Mouse (Mus musculus): ENCODE data around the gene Kif6. TPM values are rescaled to one million over a fixed set of nuclear protein-coding genes. Genes with fewer than 3 reads are reported as not detected.

Kif6 gene
- polyA plus RNA-seq, 1 experiment from 2014 or later = 1.6 TPM

DNA sequence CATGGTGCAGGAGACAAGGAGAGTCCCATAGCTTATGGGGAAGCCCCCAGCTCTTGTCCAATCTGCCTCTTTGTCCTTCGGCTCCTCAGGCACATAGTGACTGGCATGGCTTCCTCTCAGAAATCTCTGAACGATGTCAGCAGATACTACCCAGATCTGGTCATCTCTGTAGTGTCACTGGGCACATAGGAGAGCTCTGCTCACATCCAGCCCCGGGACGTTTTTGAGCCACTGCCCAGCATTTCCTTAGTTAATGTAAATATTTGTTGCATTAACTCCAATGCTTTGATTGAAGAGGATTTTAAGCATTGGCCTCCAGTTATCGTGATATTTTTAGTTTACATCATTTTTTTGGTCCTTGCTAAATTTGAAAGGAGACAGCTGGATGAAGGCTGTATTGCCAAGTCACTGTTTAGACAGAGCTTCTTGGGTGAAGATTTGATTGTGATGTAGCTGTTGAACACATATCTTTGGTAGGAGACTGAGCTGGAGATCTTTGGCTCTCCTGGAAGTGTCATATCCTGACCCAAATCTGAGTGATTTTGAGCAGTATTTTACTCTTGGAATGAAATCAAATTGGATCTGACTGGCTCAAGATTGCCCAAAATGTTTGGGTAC is 112.6 kb downstream of the Kif6 start:
- no peaks in the 10 kb centered on the region for H3K4me1 ChIP-seq
- DNase-seq (ENCODE audit: low spot score) = no peak
- no peaks in the 10 kb centered on the region for H3K9me3 ChIP-seq (replicated peaks)
- no peak overlapping the region for H3K27ac ChIP-seq (replicated peaks)
- 87% methylated on average over 5 of the region's 5 CpGs for WGBS
- H3K36me3 ChIP-seq = no peaks in the 10 kb centered on the region
- no peaks in the 10 kb centered on the region for H3K27me3 ChIP-seq (ENCODE audit: low read depth, poor library complexity, severe bottlenecking)
- no peak overlapping the region for H3K4me3 ChIP-seq

- no peaks in the 10 kb centered on the region for H3K36me3 ChIP-seq
- no peaks in the 10 kb centered on the region for H3K27me3 ChIP-seq (ENCODE audit: low read depth, poor library complexity, severe bottlenecking)
- H3K4me3 ChIP-seq = no peak overlapping the region
- no peak overlapping the region for H3K27ac ChIP-seq (replicated peaks)
- H3K4me1 ChIP-seq = no peaks in the 10 kb centered on the region
- DNase-seq (ENCODE audit: low spot score) = no peak
- whole genome bisulfite sequencing = 92% methylated on average over 1 of the region's 1 CpGs
- no peaks in the 10 kb centered on the region for H3K9me3 ChIP-seq (replicated peaks)
Measured at GRCm38 (mm10) chr17:49729856-49730255, 114.9 kb downstream of the Kif6 start.

DNA sequence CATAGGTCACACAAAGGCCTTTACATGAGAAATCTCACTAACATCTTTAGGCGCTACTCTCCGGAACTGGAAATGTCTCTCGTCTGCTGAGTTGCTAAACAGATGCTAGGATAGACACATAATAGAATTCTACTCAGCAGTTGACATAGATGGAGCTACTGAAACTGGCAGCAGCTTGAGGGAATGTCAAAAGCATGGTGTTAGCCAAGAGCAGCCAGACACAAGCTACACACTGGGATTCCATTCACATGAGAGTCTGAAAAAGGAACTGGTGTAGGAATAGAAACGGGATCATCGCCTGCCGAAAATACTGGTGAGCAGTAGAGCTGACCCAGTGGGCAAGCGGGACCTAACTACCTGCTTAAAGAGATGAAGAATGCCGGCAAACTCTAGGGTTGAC is 117.8 kb downstream of the Kif6 start:
- H3K9me3 ChIP-seq (replicated peaks) = peaks cover 4% of the 10 kb centered on the region; the same call in 1 of the 2 replicates
- no peak for DNase-seq (ENCODE audit: low spot score)
- 92% methylated on average over 8 of the region's 8 CpGs for WGBS
- H3K4me3 ChIP-seq = no peak overlapping the region
- no peaks in the 10 kb centered on the region for H3K4me1 ChIP-seq
- no peaks in the 10 kb centered on the region for H3K36me3 ChIP-seq
- no peaks in the 10 kb centered on the region for H3K27me3 ChIP-seq (ENCODE audit: low read depth, poor library complexity, severe bottlenecking)
- H3K27ac ChIP-seq (replicated peaks) = no peak overlapping the region

GRCm38 (mm10) chr17:49734079-49734478 is 119.1 kb downstream of the Kif6 start:
- Histone ChIP-seq H3K9me3 (replicated peaks) (peaks cover 4% of the 10 kb centered on the region; the same call in 1 of the 2 replicates), H3K4me1 (no peaks in the 10 kb centered on the region), H3K4me3 (no peak overlapping the region), H3K27me3 (ENCODE audit: low read depth, poor library complexity, severe bottlenecking) (no peaks in the 10 kb centered on the region), H3K36me3 (no peaks in the 10 kb centered on the region), H3K27ac (replicated peaks) (no peak overlapping the region)
- WGBS = 84% methylated on average over 6 of the region's 6 CpGs
- DNase-seq (ENCODE audit: low spot score) = no peak

DNA sequence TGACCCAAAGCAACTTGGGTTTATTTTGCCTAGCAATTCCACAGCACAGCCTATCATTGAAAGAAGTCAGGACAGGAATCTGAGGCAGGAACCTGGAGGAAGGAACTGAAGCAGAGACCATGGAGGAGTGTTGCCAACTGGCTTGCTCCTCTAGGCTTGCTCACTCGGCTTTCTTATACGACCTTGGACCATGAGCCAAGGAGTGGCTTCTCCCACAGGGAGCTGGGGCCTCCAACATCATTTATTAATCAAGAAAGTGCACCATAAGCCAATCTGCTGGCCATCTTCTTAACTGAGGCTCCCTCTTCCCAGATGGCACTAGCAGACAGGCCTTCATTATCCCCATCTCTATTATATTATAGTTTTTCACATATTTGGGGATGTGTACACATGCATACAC is 119.8 kb downstream of the Kif6 start:
- no peaks in the 10 kb centered on the region for H3K4me1 ChIP-seq
- H3K9me3 ChIP-seq (replicated peaks) = peaks cover 4% of the 10 kb centered on the region; the same call in 1 of the 2 replicates
- no peak overlapping the region for H3K4me3 ChIP-seq
- no peaks in the 10 kb centered on the region for H3K27me3 ChIP-seq (ENCODE audit: low read depth, poor library complexity, severe bottlenecking)
- H3K36me3 ChIP-seq = no peaks in the 10 kb centered on the region
- DNase-seq (ENCODE audit: low spot score) = no peak
- no peak overlapping the region for H3K27ac ChIP-seq (replicated peaks)
- 90% methylated on average over 2 of the region's 2 CpGs for WGBS

GRCm38 (mm10) chr17:49736364-49736763 is 121.4 kb downstream of the Kif6 start:
- Histone ChIP-seq H3K4me3 (no peak overlapping the region), H3K36me3 (no peaks in the 10 kb centered on the region), H3K27ac (replicated peaks) (no peak overlapping the region), H3K27me3 (ENCODE audit: low read depth, poor library complexity, severe bottlenecking) (no peaks in the 10 kb centered on the region), H3K4me1 (no peaks in the 10 kb centered on the region), H3K9me3 (replicated peaks) (peaks cover 4% of the 10 kb centered on the region; the same call in 1 of the 2 replicates)
- 76% methylated on average over 3 of the region's 3 CpGs for WGBS
- DNase-seq (ENCODE audit: low spot score) = no peak

DNA sequence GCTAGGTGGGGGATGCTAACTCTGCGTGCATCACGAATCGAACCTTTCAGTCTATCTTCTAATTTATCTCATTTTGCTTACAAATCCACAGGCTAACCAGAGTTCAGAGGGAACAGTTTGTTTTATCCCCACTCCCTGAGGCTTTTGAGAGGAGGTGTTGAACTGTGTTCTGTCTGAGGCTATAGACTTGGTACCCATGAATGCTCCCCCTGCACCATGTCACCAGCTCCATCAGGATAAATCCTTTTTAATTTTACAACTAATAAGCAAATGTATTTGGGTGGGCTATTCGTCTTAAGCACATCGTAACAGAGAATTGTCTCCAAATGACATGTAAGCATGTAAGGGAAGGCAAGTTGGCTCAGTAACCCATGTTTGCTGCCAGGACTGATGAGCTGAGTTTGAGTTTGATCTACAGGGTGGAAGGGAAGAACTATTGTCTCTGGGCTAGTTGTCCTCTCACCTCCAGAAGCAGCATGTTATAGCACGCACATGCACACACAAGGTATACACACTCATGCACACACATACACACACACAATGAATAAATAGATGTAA is 122.4 kb downstream of the Kif6 start:
- WGBS = 95% methylated on average over 6 of the region's 6 CpGs
- no peak for DNase-seq (ENCODE audit: low spot score)
- Histone ChIP-seq H3K27ac (replicated peaks) (no peak overlapping the region), H3K27me3 (ENCODE audit: low read depth, poor library complexity, severe bottlenecking) (no peaks in the 10 kb centered on the region; the same call in 1 of the 2 replicates), H3K4me3 (no peak overlapping the region), H3K4me1 (no peaks in the 10 kb centered on the region), H3K36me3 (no peaks in the 10 kb centered on the region), H3K9me3 (replicated peaks) (peaks cover 4% of the 10 kb centered on the region; the same call in 1 of the 2 replicates)

DNA sequence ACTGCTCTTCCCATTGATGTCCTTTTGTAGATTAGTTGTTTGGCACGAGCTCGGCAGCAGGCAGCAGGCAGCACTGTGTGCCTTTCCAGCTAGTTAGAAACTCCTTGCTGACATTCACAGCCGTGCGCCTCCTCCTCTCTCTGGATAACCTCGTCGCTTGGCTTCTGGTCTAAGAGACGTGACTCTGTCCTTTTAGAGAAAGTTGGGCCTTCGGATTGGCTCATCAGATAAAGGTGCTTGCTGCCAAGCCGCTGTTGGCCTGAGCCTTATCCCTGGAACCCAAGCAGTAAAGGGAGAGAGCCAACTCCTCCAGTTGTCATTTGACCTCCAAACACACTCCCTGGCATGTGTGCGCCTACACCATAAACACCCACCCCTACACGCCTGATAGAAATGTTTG is 123.4 kb downstream of the Kif6 start:
- WGBS = 81% methylated on average over 11 of the region's 11 CpGs
- no peaks in the 10 kb centered on the region; the same call in 1 of the 2 replicates for H3K27me3 ChIP-seq (ENCODE audit: low read depth, poor library complexity, severe bottlenecking)
- H3K36me3 ChIP-seq = no peaks in the 10 kb centered on the region
- DNase-seq (ENCODE audit: low spot score) = no peak
- H3K4me3 ChIP-seq = no peak overlapping the region
- H3K4me1 ChIP-seq = peaks cover 3% of the 10 kb centered on the region
- no peak overlapping the region for H3K27ac ChIP-seq (replicated peaks)
- H3K9me3 ChIP-seq (replicated peaks) = peaks cover 4% of the 10 kb centered on the region; the same call in 1 of the 2 replicates

DNA sequence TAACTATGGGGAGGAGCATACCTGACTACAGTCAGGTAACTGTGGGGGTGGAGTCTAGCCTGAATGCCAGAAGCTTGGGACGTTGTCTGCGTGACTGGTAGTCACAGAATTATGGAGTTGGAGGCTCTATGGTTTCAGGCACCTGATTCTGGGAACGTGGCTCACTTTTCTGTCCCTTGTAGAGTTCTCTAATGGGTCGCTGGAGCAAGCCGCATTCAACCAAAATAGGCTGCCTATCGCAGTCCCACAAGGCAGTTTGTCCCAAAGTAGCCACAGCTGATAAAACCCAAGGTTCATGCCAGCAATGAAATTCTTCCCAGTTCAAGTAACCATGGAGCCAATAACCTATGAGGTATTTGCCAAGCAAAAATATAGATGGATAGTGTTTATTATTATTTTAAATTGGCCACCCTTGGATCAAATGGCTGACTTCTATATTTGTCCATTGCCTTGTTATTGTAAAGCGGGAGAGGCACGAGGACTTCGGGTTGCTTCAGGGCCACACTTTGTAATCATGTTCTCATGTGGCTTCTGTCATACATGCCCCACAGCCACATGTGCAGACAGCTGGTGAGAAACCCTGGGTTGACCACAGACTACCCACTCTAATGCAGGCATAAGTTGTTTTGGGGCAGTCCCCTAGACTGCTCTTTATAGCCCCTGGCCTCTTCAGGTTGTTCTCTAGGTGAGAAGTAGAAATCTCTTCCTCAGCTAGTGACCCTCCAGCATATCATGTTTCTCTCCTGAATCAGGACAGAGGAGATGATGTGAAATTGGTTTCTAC is 125.2 kb downstream of the Kif6 start:
- Histone ChIP-seq H3K9me3 (replicated peaks) (peaks cover 8% of the 10 kb centered on the region; the same call in 1 of the 2 replicates), H3K36me3 (no peaks in the 10 kb centered on the region), H3K4me1 (peaks cover 13% of the 10 kb centered on the region), H3K4me3 (no peak overlapping the region), H3K27ac (replicated peaks) (no peak overlapping the region), H3K27me3 (ENCODE audit: low read depth, poor library complexity, severe bottlenecking) (no peaks in the 10 kb centered on the region; the same call in 1 of the 2 replicates)
- WGBS = 82% methylated on average over 9 of the region's 9 CpGs
- no peak for DNase-seq (ENCODE audit: low spot score)

DNA sequence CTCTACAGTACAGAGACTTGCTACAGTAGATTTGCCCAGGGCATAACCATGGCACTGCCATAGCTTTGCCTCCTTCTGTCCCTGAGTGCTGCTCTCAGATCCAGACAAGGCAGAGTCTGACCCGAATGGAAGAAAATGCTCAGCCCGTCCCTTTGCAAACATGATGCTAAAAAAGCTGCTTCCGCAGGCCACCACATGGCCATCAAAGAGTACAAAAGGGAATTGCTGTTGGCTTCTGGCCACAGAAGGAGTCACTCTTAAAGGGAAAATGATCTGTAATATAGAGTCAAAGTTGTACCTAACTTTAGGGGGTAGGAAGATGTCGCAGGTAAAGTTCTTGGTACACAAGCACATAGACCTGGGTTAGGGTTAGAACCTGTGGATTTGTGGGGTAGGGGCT is 126.2 kb downstream of the Kif6 start:
- 94% methylated on average over 4 of the region's 4 CpGs for WGBS
- Histone ChIP-seq H3K4me1 (peaks cover 13% of the 10 kb centered on the region), H3K36me3 (no peaks in the 10 kb centered on the region), H3K27me3 (ENCODE audit: low read depth, poor library complexity, severe bottlenecking) (no peaks in the 10 kb centered on the region; the same call in 1 of the 2 replicates), H3K4me3 (no peak overlapping the region), H3K9me3 (replicated peaks) (peaks cover 8% of the 10 kb centered on the region; the same call in 1 of the 2 replicates), H3K27ac (replicated peaks) (no peak overlapping the region)
- no peak for DNase-seq (ENCODE audit: low spot score)

DNA sequence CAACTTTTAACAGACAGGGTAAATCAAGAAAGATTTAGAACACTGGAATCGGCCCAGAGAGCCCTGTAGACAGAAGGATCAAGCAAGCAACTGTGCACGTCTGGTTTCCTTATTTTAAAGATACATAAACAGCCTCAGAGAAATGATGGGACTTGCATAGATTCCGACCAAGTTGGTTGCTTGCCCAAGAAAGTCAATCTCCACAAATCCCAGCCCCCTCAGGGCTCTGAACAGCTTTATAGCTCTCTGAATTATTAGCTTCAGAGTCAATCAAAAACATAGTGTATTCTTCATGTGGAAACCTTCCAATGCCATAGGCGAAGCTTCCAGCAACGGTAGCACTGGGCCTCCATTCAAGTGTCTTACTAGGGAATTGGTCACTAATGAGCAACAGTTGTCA is 127.0 kb downstream of the Kif6 start:
- Histone ChIP-seq H3K27me3 (ENCODE audit: low read depth, poor library complexity, severe bottlenecking) (no peaks in the 10 kb centered on the region; the same call in 1 of the 2 replicates), H3K9me3 (replicated peaks) (peaks cover 7% of the 10 kb centered on the region), H3K27ac (replicated peaks) (no peak overlapping the region), H3K4me3 (no peak overlapping the region), H3K4me1 (peaks cover 13% of the 10 kb centered on the region), H3K36me3 (no peaks in the 10 kb centered on the region)
- WGBS = 86% methylated on average over 5 of the region's 5 CpGs
- no peak for DNase-seq (ENCODE audit: low spot score)

- DNase-seq (ENCODE audit: low spot score) = peak; percentile 39
- no peak overlapping the region for H3K4me3 ChIP-seq
- H3K9me3 ChIP-seq (replicated peaks) = peaks cover 9% of the 10 kb centered on the region
- peaks cover 13% of the 10 kb centered on the region for H3K4me1 ChIP-seq
- peaks cover 4% of the 10 kb centered on the region; the same call in 1 of the 2 replicates for H3K27me3 ChIP-seq (ENCODE audit: low read depth, poor library complexity, severe bottlenecking)
- no peaks in the 10 kb centered on the region for H3K36me3 ChIP-seq
- WGBS = 54% methylated on average over 14 of the region's 14 CpGs
- H3K27ac ChIP-seq (replicated peaks) = no peak overlapping the region
Measured at GRCm38 (mm10) chr17:49743580-49744463, 128.9 kb downstream of the Kif6 start.
